14 mouse cellular contexts compared by ENCODE assay signal in the genomic region with DNA sequence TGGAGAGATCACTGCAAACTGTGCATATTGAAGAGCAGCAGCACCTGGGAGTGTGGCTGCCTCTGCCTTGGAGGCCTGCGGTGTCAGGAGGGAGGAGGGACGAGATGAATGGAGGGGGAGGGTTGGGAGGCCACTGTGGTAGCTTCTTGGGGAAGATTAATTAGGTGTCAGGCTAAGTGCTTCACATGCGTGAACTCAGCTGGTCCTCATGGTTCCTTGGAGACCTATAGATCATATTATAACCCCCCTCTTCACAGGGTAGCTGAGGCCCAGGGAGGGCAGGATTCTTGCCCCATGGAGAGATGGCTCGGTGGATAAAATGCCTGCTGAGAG. TPM values are rescaled to one million over a fixed set of nuclear protein-coding genes. Genes with fewer than 3 reads are reported as not detected.
DNase-seq lines count a peak whose midpoint lies in the region; ATAC-seq and TF ChIP-seq lines count a peak whose summit lies in the region.
"Had no signal": no experiment of that assay in that cellular context is flagged by ENCODE, and none has a peak within 500 bp of the region (broad histone marks: within the 10 kb centered on the region; RNA-seq: fewer than 3 reads in every experiment).

No protein-coding gene starts in this region.

- H3K36me3 ChIP-seq in kidney, embryonic 15.5 days, result no peaks in the 10 kb centered on the region
- no peaks in the 10 kb centered on the region for H3K36me3 ChIP-seq in CH12.LX (replicated peaks in 1 of 2; ENCODE audit: control insufficient read depth in 1 of 2, insufficient read depth in 1 of 2, low read length in 1 of 2)
- no peaks in the 10 kb centered on the region for H3K36me3 ChIP-seq in forebrain, embryonic 14.5 days (ENCODE audit: control insufficient read depth, insufficient read depth, low read length)
- H3K36me3 ChIP-seq: midbrain, embryonic 12.5 days had no signal

- no peaks in the 10 kb centered on the region for H3K79me2 ChIP-seq in CH12.LX (replicated peaks; ENCODE audit: control insufficient read depth, extremely low read depth, insufficient read depth, poor library complexity, severe bottlenecking)

- 7% methylated on average over 4 of the region's 4 CpGs for WGBS in kidney, embryonic 15.5 days
- WGBS in forebrain, embryonic 14.5 days, result 7% methylated on average over 4 of the region's 4 CpGs

- H3K4me1 ChIP-seq in kidney, embryonic 15.5 days, result peaks cover 34% of the 10 kb centered on the region
- peaks cover 26 to 84% of the 10 kb centered on the region in 2 experiments for H3K4me1 ChIP-seq in CH12.LX (ENCODE audit: control insufficient read depth in 1 of 2, insufficient read depth in 2 of 2)
- no peaks in the 10 kb centered on the region for H3K4me1 ChIP-seq in forebrain, embryonic 14.5 days (ENCODE audit: control insufficient read depth, insufficient read depth, low read length)

- no peak overlapping the region for H3K4me3 ChIP-seq in kidney, embryonic 15.5 days (replicated peaks)
- H3K4me3 ChIP-seq in CH12.LX (replicated peaks in 1 of 3; ENCODE audit: low read depth in 2 of 3, low read length in 2 of 3, poor library complexity in 1 of 3), result no peak overlapping the region
- H3K4me3 ChIP-seq in forebrain, embryonic 14.5 days (ENCODE audit: low read depth, low read length), result no peak overlapping the region
- H3K4me3 ChIP-seq: midbrain, embryonic 12.5 days had no signal

- no peak for TF ChIP-seq CTCF in CH12.LX (conservative IDR thresholded peaks at IDR 0.05 in 1 of 2, IDR thresholded peaks at IDR 0.05 in 1 of 2; ENCODE audit: low read depth in 2 of 2, low read length in 2 of 2)

- TF ChIP-seq POLR2A in CH12.LX (IDR thresholded peaks at IDR 0.05; ENCODE audit: low read depth, low read length), result no peak

- 0 out of 2 replicates have a peak, but pooled peaks have one; percentile 29 for ATAC-seq in kidney, embryonic 15.5 days (replicated peaks; ENCODE audit: low FRiP score)
- no peak for ATAC-seq in forebrain, embryonic 14.5 days

- DNase-seq in kidney, postnatal 14 days, result no peak
- no peak for DNase-seq in CH12.LX (ENCODE audit: extremely low read depth)
- peak; percentile 54 for DNase-seq in embryo, embryonic 11.5 days (ENCODE audit: low read depth, low spot score)
- DNase-seq in naive thymus-derived CD4-positive, alpha-beta T cell, adult 2 months (ENCODE audit: low read depth), result peak; percentile 55
- DNase-seq in adrenal gland, postnatal 10 days, result no peak
- no peak for DNase-seq in forebrain, embryonic 14.5 days (ENCODE audit: low spot score)
- no peak for DNase-seq in adrenal gland, adult (ENCODE audit: inconsistent age in 2 of 2, low spot score in 1 of 2)
- DNase-seq: adrenal gland, postnatal 36 days; cerebellum, adult 9-11 months; heart, adult 18-20 months; heart, postnatal 36 days; kidney, adult 9 months had no signal

- no peak for TF ChIP-seq RAD21 in CH12.LX (IDR thresholded peaks at IDR 0.05; ENCODE audit: low read depth, low read length)

- no peak overlapping the region for H3K27ac ChIP-seq in kidney, embryonic 15.5 days
- no peak overlapping the region for H3K27ac ChIP-seq in CH12.LX (ENCODE audit: insufficient read depth, low read depth)
- H3K27ac ChIP-seq in forebrain, embryonic 14.5 days (ENCODE audit: low read depth, low read length), result no peak overlapping the region
- H3K27ac ChIP-seq: midbrain, embryonic 12.5 days had no signal

- in situ Hi-C loops in CH12.LX (cut with MboI; ENCODE audit: low pct_ligation_motif_present, low pct_unique_long_range_greater_than_20kb, low sequenced_read_pairs), result loop anchor here (5.0 kb wide), 1 partner anchor 34 kb away; no protein-coding TSS in a partner anchor

- H3K9me3 ChIP-seq in kidney, embryonic 15.5 days (replicated peaks), result no peaks in the 10 kb centered on the region
- H3K9me3 ChIP-seq in CH12.LX (replicated peaks; ENCODE audit: low read length), result no peaks in the 10 kb centered on the region
- no peaks in the 10 kb centered on the region for H3K9me3 ChIP-seq in forebrain, embryonic 14.5 days (replicated peaks; ENCODE audit: control insufficient read depth, low read length)
- H3K9me3 ChIP-seq: midbrain, embryonic 12.5 days had no signal

- dilution Hi-C loops in CH12.LX (cut with MboI; ENCODE audit: extremely low pct_ligation_motif_present, extremely low pct_unique_long_range_greater_than_20kb, low sequenced_read_pairs), result no loop called here

- H3K9ac ChIP-seq in kidney, embryonic 15.5 days, result no peak overlapping the region
- H3K9ac ChIP-seq in CH12.LX (ENCODE audit: insufficient read depth, low read depth), result no peak overlapping the region
- no peak overlapping the region for H3K9ac ChIP-seq in forebrain, embryonic 14.5 days (ENCODE audit: low read length)
- H3K9ac ChIP-seq: midbrain, embryonic 12.5 days had no signal

- TF ChIP-seq EP300 in CH12.LX (IDR thresholded peaks at IDR 0.05; ENCODE audit: low read length), result no peak

- no peak overlapping the region for H3K4me2 ChIP-seq in kidney, embryonic 15.5 days
- peak overlapping the region; percentile 63; the same call in 1 of the 2 replicates for H3K4me2 ChIP-seq in CH12.LX (ENCODE audit: insufficient read depth, low read depth, poor library complexity, severe bottlenecking)
- no peak overlapping the region for H3K4me2 ChIP-seq in forebrain, embryonic 14.5 days (ENCODE audit: low read length)
- H3K4me2 ChIP-seq: midbrain, embryonic 12.5 days had no signal

- no peaks in the 10 kb centered on the region for H3K27me3 ChIP-seq in kidney, embryonic 15.5 days
- H3K27me3 ChIP-seq in CH12.LX (replicated peaks), result no peaks in the 10 kb centered on the region
- no peaks in the 10 kb centered on the region for H3K27me3 ChIP-seq in forebrain, embryonic 14.5 days (replicated peaks; ENCODE audit: control insufficient read depth, insufficient read depth, low read length)

TF ChIP-seq in CH12.LX, 34 proteins besides CTCF, POLR2A, EP300 and RAD21:
- TF ChIP-seq NELFE (IDR thresholded peaks at IDR 0.05; ENCODE audit: low read depth, low read length), result no peak
- TF ChIP-seq CHD2 (IDR thresholded peaks at IDR 0.05; ENCODE audit: low read length), result 0 out of 2 replicates have a peak, but pooled peaks have one; percentile 5
- no peak for TF ChIP-seq IRF4 (IDR thresholded peaks at IDR 0.05; ENCODE audit: low read depth, low read length)

RNA-seq across cellular contexts. Expression of gene Prkch, which starts 23.4 kb away (rescaled TPM):
- 10.9 and 11.9 TPM in 2 replicates for polyA plus RNA-seq in kidney, embryonic 15.5 days (2015; fragmentation: Nextera tagmentation; extraction: Ambion mirVana)
- total RNA-seq in CH12.LX (2012; rRNA removed) (0.55 and 0.76 TPM in 2 replicates), CH12.LX (2014; rRNA removed) (1.8 and 2.2 TPM in 2 replicates)
- polyA plus RNA-seq in CH12.LX (2012; ENCODE audit: insufficient read length, low read depth), result 2.3 and 2.4 TPM in 2 replicates
- total RNA-seq in adrenal gland, postnatal 10 days (2021), result 10 to 100 TPM; 21.7 to 25.6 TPM
- polyA plus RNA-seq in forebrain, embryonic 14.5 days (2014; fragmentation: Nextera tagmentation; extraction: Ambion mirVana), result 4.7 and 6.7 TPM in 2 replicates

Comparison
In these comparisons a context has a peak if more than half of its experiments do, and no peak if none do; other contexts are left out.
1. DNase-seq: peak in embryo, embryonic 11.5 days (single experiment) and naive thymus-derived CD4-positive, alpha-beta T cell, adult 2 months (single experiment); none in kidney, postnatal 14 days (single experiment), CH12.LX (single experiment), adrenal gland, postnatal 10 days (single experiment), forebrain, embryonic 14.5 days (single experiment) and adrenal gland, adult (0 of 2).